Mouse (Mus musculus) heart, adult 2 months (tissue): ENCODE measurements around the gene Spata45. TPM values are rescaled to one million over a fixed set of nuclear protein-coding genes. Genes with fewer than 3 reads are reported as not detected.

Experiments used
- DNase-seq, 2 experiments: peaks; one replicate each; pipeline ENCODE4 v3.0.0; 2021
- H3K27ac ChIP-seq: fragments of 200-600 bp; 2 replicates; pipeline ENCODE4 v1.8.1; 2022
- H3K27me3 ChIP-seq: fragments of 200-500 bp; 2 replicates; pipeline ENCODE4 v1.6.1; 2012; ENCODE audit warnings: mild to moderate bottlenecking, low read length, inconsistent platforms, mixed read lengths; ENCODE audit not compliant: control insufficient read depth, insufficient read depth
- H3K36me3 ChIP-seq: fragments of 200-500 bp; 2 replicates; pipeline ENCODE4 v1.6.1; 2012; ENCODE audit warnings: low read length, inconsistent platforms; ENCODE audit not compliant: control insufficient read depth, insufficient read depth
- H3K4me1 ChIP-seq: fragments of 200-500 bp; 2 replicates; pipeline ENCODE4 v1.6.1; 2011; ENCODE audit warnings: low read length; ENCODE audit not compliant: control insufficient read depth, insufficient read depth
- H3K4me3 ChIP-seq: fragments of 200-600 bp; 2 replicates; pipeline ENCODE4 v1.8.1; 2022
- H3K79me2 ChIP-seq: fragments of 200-500 bp; replicated peaks from 2 replicates; pipeline ENCODE4 v1.6.1; 2012; ENCODE audit warnings: mild to moderate bottlenecking, inconsistent platforms, low read length, moderate library complexity, mixed read lengths; ENCODE audit not compliant: control insufficient read depth, insufficient read depth
- H3K9ac ChIP-seq: fragments of 200-500 bp; 2 replicates; pipeline ENCODE4 v1.6.1; 2012; ENCODE audit warnings: low read depth, mild to moderate bottlenecking, control low read depth, inconsistent platforms, low read length, mixed read lengths
- CTCF ChIP-seq: fragments of 200-600 bp; IDR thresholded peaks from 2 replicates; pipeline ENCODE4 v1.8.1; 2022; ENCODE audit warnings: antibody characterized with exemption, mild to moderate bottlenecking, moderate library complexity
- EP300 ChIP-seq: fragments of 200-500 bp; IDR thresholded peaks from 2 replicates; pipeline ENCODE4 v1.6.1; 2011; ENCODE audit warnings: low read depth, low read length, control low read depth; ENCODE audit not compliant: insufficient read depth
- POLR2A ChIP-seq: fragments of 200-500 bp; IDR thresholded peaks from 2 replicates; pipeline ENCODE4 v1.6.1; 2011; ENCODE audit warnings: mild to moderate bottlenecking, low read depth, low read length, control low read depth; ENCODE audit not compliant: insufficient read depth
- WGBS: fragments of 180-500 bp; shearing (Covaris S2); methylation state at CpG from one replicate; pipeline ENCODE4 v1.1.7; 2018; 5-methylcytosine and 5-hydroxymethylcytosine counted together
- intact Hi-C: fragments of 180-260 bp; cut with DNase I; formaldehyde crosslinking; loops from one replicate; pipeline ENCODE4 v1.15.1; 2025
- polyA plus RNA-seq: library from polyadenylated mRNA; depleted of rRNA; stranded (reverse); fragments of >200 nt; gene quantifications from 2 replicates; pipeline ENCODE4 v1.2.3, GENCODE M21; 2012
- total RNA-seq, 2 experiments: library from RNA; stranded (reverse); gene quantifications; 2 replicates each; pipeline ENCODE4 v1.2.3; 2021

The Spata45 gene
- total and polyA plus RNA-seq, 3 experiments = not detected

GRCm38 (mm10) chr1:191035649-191036048 lies 790 bp upstream of the Spata45 start:
- DNase-seq = no peak
- no peak overlapping the region for H3K27ac ChIP-seq
- 46% methylated on average over 4 of the region's 4 CpGs for WGBS
- H3K79me2 ChIP-seq = no peaks in the 10 kb centered on the region
- intact Hi-C loops = no loop called here
- no peak for TF ChIP-seq POLR2A
- TF ChIP-seq CTCF = no peak
- no peak for TF ChIP-seq EP300
- no peaks in the 10 kb centered on the region for H3K4me1 ChIP-seq
- no peak overlapping the region for H3K4me3 ChIP-seq
- H3K36me3 ChIP-seq = no peaks in the 10 kb centered on the region
- H3K9ac ChIP-seq = no peak overlapping the region
- H3K27me3 ChIP-seq = no peaks in the 10 kb centered on the region

- Histone ChIP-seq H3K36me3 (no peaks in the 10 kb centered on the region), H3K9ac (no peak overlapping the region), H3K79me2 (no peaks in the 10 kb centered on the region), H3K4me1 (no peaks in the 10 kb centered on the region), H3K27me3 (no peaks in the 10 kb centered on the region), H3K27ac (no peak overlapping the region), H3K4me3 (no peak overlapping the region)
- WGBS = 90% methylated on average over 4 of the region's 4 CpGs
- TF ChIP-seq CTCF (no peak), POLR2A (no peak), EP300 (no peak)
- intact Hi-C loops = no loop called here
- no peak for DNase-seq
These were observed 1.6 kb downstream of the Spata45 start for GRCm38 (mm10) chr1:191037999-191038398.

- Histone ChIP-seq H3K4me3 (no peak overlapping the region), H3K27ac (no peak overlapping the region), H3K9ac (no peak overlapping the region), H3K36me3 (no peaks in the 10 kb centered on the region), H3K4me1 (no peaks in the 10 kb centered on the region), H3K79me2 (no peaks in the 10 kb centered on the region), H3K27me3 (no peaks in the 10 kb centered on the region)
- DNase-seq = no peak
- intact Hi-C loops = no loop called here
- TF ChIP-seq CTCF (no peak), EP300 (no peak), POLR2A (no peak)
These were observed 4.9 kb downstream of the Spata45 start for GRCm38 (mm10) chr1:191041352-191041751.

GRCm38 (mm10) chr1:191042106-191042505 lies 5.7 kb downstream of the Spata45 start:
- intact Hi-C loops = no loop called here
- H3K27me3 ChIP-seq = no peaks in the 10 kb centered on the region
- H3K4me1 ChIP-seq = no peaks in the 10 kb centered on the region
- no peaks in the 10 kb centered on the region for H3K79me2 ChIP-seq
- H3K4me3 ChIP-seq = no peak overlapping the region
- 68% methylated on average over 5 of the region's 5 CpGs for WGBS
- no peaks in the 10 kb centered on the region for H3K36me3 ChIP-seq
- TF ChIP-seq CTCF (no peak), EP300 (no peak), POLR2A (no peak)
- H3K27ac ChIP-seq = no peak overlapping the region
- no peak overlapping the region for H3K9ac ChIP-seq
- DNase-seq = no peak

- TF ChIP-seq POLR2A (no peak), CTCF (no peak), EP300 (no peak)
- H3K9ac ChIP-seq = no peak overlapping the region
- WGBS = 61% methylated on average over 3 of the region's 3 CpGs
- H3K36me3 ChIP-seq = no peaks in the 10 kb centered on the region
- H3K27me3 ChIP-seq = no peaks in the 10 kb centered on the region
- no peak overlapping the region for H3K4me3 ChIP-seq
- H3K79me2 ChIP-seq = no peaks in the 10 kb centered on the region
- no peaks in the 10 kb centered on the region for H3K4me1 ChIP-seq
- DNase-seq = no peak
- intact Hi-C loops = no loop called here
- H3K27ac ChIP-seq = no peak overlapping the region
These were observed 6.2 kb downstream of the Spata45 start for GRCm38 (mm10) chr1:191042688-191043087.

- Histone ChIP-seq H3K4me1 (no peaks in the 10 kb centered on the region), H3K27ac (no peak overlapping the region), H3K4me3 (no peak overlapping the region), H3K27me3 (no peaks in the 10 kb centered on the region), H3K9ac (no peak overlapping the region), H3K79me2 (no peaks in the 10 kb centered on the region), H3K36me3 (no peaks in the 10 kb centered on the region)
- DNase-seq = no peak
- no peak for TF ChIP-seq EP300
- no peak for TF ChIP-seq POLR2A
- no peak for TF ChIP-seq CTCF
- 96% methylated on average over 2 of the region's 2 CpGs for WGBS
- intact Hi-C loops = no loop called here
These were observed 8.8 kb downstream of the Spata45 start for GRCm38 (mm10) chr1:191045264-191045663.
